Mouse (Mus musculus): ENCODE results near the gene Cacul1. TPM values are rescaled to one million over a fixed set of nuclear protein-coding genes. Genes with fewer than 3 reads are reported as not detected.
A peak's percentile ranks its signal among the peaks of the same experiment; 100 is the strongest.

Cacul1 gene
- total RNA-seq, 2 experiments from 2014 or later = 45.6 to 54.5 TPM

DNA sequence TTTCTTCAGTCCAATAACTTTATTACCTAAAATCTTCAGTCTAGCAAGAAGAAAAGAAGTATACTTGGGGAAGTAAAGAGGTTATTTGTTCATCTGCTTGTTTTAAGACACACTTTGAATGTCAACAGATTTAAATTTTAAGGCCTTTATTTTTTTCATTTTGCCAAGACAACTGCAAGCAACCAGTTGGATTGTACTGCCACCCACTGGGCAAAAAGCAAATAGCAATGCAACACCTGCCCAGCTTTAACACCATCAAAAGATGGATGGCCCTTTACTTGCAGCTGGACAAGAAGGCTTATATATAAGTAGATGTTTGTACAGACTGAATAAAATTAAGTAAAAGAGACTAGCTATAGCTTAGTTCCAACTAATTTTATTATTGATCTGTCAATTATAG is 27.3 kb downstream of the Cacul1 start:
- intact Hi-C loops (cut with DNase I) = loop anchor here (5.0 to 10.0 kb wide), 2 partner anchors 89 to 116 kb away; partner anchors contain the start of gene Prlhr

DNA sequence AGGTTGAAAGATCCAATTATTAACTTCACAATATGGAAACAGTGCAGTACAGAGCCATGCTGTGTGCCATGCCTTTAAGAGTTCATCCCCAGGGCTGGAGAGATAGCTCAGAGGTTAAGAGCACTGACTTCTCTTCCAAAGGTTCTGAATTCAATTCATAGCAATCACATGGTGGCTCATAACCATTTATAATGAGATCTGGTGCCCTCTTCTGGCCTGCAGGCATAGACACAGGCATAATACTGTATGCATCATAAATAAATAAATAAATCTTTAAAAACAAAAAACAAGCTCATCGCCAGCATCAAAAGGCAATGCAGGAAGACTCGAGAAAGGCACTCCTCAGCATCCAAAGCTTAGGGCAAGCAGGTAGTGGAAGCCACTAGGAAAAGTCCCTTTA is 37.5 kb downstream of the Cacul1 start:
- intact Hi-C loops (cut with DNase I) = no loop called here
- DNase-seq (ENCODE audit: low spot score in 2 of 2) = no peak

More for the DNA sequence above, 27.3 kb downstream of the Cacul1 start:
- DNase-seq (ENCODE audit: low spot score in 2 of 2) = peak; percentile 19 to 31

DNA sequence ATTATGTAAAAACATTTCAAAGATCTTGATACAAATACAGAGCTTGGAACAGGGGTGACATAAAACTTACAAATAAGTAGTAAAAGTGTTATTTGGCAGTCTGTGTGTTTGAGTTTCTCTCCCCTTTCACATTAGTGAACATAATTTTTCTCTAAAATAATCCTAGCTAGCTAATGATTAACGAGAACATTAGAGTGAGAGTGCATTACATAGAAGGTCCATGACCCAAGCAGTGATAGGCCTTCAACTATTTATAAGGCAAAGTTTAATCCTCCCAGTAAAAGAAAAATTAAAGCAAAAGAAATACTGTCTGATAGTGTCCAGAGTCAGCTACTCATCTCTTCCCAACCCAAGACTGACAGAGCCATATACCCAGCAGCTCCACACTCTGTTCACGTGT is 48.9 kb downstream of the Cacul1 start:
- intact Hi-C loops (cut with DNase I) = no loop called here
- DNase-seq (ENCODE audit: low spot score in 2 of 2) = no peak

DNA sequence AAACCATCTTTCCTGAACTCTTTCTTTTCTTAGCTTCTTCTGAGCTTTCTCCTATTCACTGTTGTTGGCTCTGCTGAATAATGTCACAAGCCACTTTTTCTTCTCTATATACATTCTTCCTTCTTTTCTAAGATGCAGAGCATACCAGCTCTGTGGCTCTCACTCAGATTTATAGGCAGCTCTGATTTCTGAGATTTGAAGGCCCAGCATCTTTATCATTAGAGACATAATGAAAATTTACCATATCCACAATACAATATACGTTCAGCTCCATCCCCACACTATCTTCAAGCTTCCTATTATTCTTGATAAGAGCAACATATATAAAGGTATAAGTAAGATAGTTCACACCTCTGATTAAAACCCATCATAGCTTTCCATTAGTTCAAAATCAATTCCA is 50.7 kb downstream of the Cacul1 start:
- DNase-seq (ENCODE audit: low spot score in 2 of 2) = no peak
- intact Hi-C loops (cut with DNase I) = no loop called here

DNA sequence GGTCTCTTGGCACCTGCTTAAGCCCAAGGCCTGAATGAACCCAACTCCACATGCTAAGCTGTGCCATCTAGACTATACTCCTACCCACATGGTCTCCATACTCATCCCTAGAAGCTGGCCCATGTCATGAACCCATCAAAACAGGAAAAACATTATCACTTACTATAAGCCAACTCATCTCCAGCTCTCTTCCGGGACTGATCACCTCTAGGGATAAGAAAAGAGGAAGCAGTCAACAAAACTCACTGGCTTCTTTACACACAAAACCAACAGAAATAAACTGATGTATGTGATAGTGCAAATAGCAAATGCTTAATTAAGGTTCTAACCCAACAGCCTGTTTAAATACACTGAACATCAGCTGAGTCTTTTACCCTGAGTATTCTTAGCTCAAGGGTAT is 51.5 kb downstream of the Cacul1 start:
- intact Hi-C loops (cut with DNase I) = no loop called here
- DNase-seq (ENCODE audit: low spot score in 2 of 2) = no peak

DNA sequence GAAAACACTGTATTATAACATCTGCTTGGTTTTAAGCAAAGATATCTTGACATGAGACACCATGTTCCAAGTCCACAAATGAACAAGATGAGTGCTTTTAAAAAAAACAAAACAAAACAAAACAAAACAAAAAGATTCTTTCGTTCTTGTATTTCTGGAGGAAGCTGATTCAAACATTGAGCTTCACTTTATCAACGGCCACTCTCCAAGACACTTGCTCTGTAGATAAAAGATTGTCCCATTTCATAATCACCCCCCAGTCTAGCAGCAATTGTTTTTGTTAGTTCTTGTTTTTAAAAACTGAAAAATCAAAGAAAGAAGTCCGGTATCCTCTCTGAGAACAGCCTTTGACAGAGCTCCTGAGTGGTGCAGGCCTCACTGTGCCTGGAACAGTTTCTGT is 52.2 kb downstream of the Cacul1 start:
- intact Hi-C loops (cut with DNase I) = no loop called here
- no peak for DNase-seq (ENCODE audit: low spot score in 2 of 2)

DNA sequence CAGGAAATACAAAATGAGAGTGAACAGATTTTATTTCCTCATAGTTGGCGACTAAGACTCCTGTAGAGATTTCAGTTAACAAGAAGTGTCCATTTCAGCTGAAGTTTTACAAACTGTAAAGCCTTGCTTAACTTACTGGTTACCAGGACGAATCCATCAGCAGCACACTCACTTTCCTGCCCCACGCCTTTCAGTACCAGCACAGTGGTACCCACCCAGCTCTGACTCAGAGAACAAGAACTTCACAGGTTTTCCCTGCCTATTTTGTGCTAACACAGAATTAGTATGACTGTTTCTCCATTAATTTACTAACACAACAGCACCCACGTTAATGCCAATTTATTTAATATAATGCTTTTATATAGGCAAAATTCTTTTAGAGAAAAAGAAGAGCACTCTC is 53.9 kb downstream of the Cacul1 start:
- intact Hi-C loops (cut with DNase I) = no loop called here
- no peak for DNase-seq (ENCODE audit: low spot score in 2 of 2)

DNA sequence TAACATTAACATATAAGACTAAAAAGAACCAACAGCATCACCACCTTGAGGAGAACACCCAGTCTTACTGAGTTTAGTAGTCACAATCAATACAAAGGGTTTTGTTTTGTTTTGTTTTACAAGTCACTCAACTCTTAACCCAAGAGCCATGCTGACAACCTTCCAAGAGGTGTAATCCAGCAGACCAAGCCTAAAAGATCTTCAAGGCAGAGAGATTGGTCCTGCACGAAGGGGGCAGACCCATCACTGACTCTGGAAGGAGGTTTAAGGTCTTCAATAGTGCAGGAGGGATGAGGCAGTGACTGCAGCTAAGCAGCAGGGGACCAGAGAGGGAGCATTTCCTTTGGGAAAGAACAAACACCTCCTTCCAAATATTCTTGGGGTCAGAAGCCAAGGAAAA is 55.7 kb downstream of the Cacul1 start:
- DNase-seq (ENCODE audit: low spot score in 2 of 2) = no peak
- intact Hi-C loops (cut with DNase I) = no loop called here

DNA sequence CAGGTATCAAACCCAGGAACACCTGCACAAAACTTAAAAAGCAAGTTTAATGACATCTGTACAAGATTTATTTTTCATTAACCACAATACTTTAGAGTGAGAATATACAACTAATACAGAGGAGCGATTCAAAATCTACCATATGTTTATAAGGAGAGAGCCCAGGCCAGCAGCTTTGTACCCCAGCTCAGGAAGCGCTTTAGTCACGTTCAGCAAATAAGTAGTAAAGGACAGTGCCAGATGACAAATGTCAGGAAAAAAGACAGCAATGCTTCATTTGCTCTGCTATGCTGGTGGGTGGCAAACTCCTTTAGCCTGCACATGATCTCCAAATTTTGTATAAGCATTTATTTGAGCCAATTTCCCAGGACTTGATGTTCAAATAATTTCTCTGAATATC is 56.1 kb downstream of the Cacul1 start:
- DNase-seq (ENCODE audit: low spot score in 2 of 2) = no peak
- intact Hi-C loops (cut with DNase I) = no loop called here

DNA sequence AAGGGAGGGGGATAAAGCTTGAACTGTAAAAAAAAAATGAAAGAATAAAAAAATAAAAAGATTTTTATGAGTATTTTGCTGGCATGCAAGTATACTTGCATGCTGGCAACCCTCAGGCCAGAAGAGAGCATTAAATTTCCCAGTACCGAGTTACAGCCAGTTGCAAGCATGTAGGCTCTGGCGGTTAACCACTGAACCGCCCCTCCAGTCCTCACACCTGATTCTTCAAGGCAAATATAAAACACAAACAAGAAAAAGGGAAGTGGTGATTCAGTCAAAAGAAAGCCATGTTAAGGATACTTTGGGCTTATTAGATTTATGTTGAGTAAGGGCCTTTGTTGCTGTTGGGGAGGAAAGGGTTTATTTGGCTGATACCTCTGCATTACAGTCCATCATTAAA is 60.7 kb downstream of the Cacul1 start:
- no peak for DNase-seq (ENCODE audit: low spot score in 2 of 2)
- intact Hi-C loops (cut with DNase I) = no loop called here

DNA sequence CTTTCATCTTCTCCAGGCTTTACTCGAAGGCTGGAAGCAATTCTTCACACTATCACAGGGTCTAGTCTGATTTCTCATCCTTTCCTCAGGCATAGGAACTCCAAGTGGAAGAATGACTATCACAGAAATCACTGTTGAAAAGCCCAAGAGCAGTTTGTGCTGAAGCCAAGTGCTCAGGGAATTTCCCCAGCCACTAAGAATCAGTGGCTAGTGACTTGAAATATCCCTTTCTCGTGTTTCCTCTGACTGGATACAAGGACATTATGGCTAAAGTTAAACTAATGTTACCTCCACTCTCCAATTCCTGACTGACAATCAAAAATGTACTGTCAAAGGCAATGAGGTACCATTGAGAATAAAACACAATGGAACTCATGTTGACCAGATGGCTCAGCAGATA is 65.8 kb downstream of the Cacul1 start:
- DNase-seq (ENCODE audit: low spot score in 2 of 2) = no peak
- intact Hi-C loops (cut with DNase I) = no loop called here

DNA sequence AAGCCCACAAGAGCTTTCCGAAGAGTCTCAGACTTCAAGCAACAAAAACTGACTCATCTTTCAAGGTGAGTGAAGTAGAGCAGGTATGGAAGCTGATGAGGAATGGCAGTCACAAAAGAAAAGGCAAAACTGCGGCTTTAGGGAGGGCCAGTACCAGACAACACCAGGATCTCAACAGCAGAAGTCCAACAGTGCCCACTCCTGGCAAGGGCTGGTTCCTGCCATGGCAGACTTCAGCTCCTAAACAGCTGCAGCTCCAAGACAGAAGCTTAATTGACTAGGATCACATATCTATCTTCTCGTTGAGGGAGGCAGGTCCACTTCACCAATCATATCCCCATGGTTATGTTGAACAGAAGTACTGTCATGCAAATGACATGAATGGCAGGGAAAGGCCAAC is 67.4 kb downstream of the Cacul1 start:
- intact Hi-C loops (cut with DNase I) = no loop called here
- DNase-seq (ENCODE audit: low spot score in 2 of 2) = no peak

DNA sequence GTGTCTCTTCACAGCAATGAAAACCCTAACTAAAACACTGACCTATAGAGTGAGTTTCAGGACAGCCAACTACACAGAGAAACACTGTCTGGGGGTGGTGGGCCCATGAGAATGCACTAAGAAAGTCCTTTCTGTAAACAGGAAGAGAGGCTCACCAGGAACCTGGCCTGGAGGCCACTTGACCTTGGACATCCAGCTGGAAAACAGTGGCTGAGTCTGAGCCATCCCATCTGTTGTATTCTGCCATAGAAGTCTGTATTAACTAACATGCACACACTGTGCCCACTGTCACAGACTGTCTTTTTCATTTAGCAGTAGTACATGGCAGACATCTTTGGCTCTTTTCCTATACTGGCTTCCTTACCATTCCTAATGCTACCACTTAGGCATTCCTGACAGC is 80.6 kb downstream of the Cacul1 start:
- no peak for DNase-seq (ENCODE audit: low spot score in 2 of 2)
- intact Hi-C loops (cut with DNase I) = no loop called here

DNA sequence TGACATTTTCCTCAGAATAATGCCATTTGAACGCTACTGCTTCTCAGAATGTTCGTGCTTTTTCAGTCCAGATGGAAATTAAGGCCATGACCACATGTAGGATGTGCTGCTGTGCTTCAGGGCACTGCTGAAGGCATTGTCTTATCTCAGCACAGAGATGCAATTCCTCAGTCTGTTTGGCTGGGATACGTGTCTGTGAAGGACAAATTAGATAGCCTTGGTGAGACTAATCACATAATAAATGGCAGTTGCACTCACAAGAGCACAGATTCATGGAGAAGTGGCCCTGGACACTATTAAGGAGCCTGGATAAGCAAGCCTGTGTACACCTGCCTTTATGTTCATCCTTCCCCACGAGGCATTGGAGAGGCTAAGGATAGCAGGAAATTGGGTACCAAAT is 83.7 kb downstream of the Cacul1 start:
- intact Hi-C loops (cut with DNase I) = no loop called here
- DNase-seq (ENCODE audit: low spot score in 2 of 2) = no peak

DNA sequence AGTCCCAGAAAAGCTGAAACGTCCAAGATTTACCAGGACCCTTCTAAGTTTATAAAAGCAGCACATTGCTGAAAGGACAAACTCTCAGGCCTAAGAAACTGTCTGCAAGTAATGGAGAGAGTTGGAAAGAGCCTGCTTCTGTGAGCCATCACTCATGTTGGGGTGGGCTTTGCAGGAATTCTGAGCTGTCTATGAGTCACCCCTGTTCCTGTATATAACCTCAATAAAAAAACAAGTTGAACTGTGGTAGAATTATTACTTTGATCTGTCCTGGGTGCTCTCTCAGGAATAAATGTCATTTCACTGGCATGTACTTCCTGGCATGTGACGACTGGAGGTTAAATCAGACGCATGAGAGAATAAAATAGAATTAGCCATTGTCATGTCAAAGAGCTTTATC is 85.1 kb downstream of the Cacul1 start:
- no peak for DNase-seq (ENCODE audit: low spot score in 2 of 2)
- intact Hi-C loops (cut with DNase I) = no loop called here

DNA sequence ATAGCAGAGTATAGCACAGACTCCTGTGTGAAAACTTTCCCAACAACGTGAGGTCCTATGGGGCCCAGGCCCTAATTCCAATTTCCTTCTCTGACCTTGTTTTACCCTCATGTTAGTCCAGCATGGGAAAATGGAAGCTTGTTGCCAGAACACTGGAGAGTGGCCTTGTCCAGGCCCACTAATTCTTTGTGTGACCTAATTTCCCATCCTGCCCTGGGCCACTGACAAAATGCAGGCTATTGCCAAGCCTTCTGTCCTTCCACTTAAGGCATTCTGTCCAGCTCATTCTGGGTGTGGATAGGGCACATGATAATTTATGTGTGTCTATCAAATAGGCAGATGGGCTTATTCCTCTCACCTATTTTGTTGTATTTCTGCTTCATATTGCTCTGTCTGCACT is 91.3 kb downstream of the Cacul1 start:
- intact Hi-C loops (cut with DNase I) = no loop called here
- DNase-seq (ENCODE audit: low spot score in 2 of 2) = no peak

DNA sequence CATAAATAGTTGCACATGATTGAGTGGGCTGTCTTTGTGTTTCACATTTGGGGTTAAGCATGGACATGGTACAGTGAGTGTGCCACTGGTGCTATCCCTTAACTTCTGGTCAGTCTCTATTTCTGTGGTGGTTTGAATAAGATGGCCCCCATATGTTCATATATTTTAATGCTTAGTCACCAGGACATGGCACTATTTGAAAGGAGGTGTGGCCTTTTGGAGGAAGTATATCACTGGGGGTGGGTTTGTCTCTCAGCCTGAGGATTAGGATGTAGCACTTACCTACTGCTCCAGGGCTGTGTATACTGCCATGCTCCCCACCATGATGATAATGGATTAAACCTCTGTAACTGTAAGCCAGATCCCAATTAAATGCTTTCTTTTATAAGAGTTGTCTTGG is 95.6 kb downstream of the Cacul1 start:
- DNase-seq (ENCODE audit: low spot score in 2 of 2) = no peak
- intact Hi-C loops (cut with DNase I) = no loop called here

DNA sequence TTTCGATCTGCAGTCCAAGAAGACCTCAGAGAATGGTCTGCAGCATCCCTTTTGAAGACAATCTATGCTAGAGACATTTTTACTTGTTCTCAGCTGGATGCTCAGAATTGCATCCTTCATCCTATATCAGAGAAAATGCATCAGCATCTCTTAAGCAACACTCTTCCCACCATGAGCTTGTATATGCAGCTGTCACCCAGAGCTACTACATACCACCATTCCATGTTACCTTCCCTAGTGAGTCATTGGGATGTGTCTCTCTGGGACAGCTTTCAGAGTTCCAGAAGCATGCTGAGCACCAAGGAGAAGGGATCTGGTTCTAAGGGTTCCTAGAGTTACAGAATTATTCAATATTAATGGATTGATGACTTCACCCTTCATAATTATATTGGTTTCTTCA is 102.0 kb downstream of the Cacul1 start:
- DNase-seq (ENCODE audit: low spot score in 2 of 2) = no peak
- intact Hi-C loops (cut with DNase I) = no loop called here

DNA sequence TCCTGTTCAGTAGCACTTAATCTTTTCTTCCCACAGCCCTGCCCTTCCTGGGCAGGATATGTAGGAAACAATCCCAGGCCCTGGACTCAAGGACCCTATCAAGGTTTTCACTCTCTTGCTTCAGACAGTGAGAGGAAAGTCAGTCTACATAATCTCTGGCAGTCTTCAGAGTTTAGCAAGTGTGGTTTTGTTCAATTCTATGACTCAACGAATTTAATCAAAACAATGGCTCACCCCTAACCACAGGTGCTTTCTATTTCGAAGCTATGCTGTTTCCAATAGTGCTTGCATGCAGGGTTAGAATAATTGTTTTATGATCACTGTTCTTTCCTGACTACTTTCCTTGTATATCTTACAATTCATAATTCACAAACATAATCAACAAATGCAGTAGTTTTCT is 103.0 kb downstream of the Cacul1 start:
- no peak for DNase-seq (ENCODE audit: low spot score in 2 of 2)
- intact Hi-C loops (cut with DNase I) = no loop called here
